Mouse (Mus musculus) urinary bladder, adult 18-20 months (tissue): ENCODE results near the gene G6pc3.

ENCODE experiments used
- DNase-seq, 2 experiments: peaks; one replicate each; pipeline ENCODE4 v3.0.0; 2022; ENCODE audit warnings: low spot score in 2 of 2, mixed read lengths in 2 of 2

Gene G6pc3

GRCm38 (mm10) chr11:102217876-102218430, 28.5 kb downstream of the G6pc3 start:
- DNase-seq: no peak

DNA sequence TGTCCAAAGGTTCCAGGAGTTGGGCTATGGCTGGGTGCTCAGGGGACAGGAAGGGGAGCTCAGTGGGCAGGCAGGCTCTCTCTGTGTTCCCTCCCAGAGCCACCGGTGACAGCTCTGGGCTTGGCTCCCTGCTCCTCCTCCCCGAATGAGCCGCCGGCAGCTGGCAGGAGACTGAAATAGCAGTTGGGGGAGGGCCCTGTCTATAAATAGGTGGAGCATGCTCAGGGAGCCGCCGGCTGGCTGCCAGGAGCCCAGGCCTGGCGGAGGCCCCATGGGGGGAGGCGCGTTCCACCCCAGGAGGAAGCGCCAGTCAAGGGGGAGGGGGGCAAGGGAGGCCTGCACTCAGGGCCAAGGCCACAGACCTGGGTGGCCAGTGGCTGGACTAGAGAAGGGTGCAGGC, 29.4 kb downstream of the G6pc3 start:
- peak; percentile 82 to 92 for DNase-seq

- DNase-seq: no peak
Observed at GRCm38 (mm10) chr11:102219247-102219993, 30.0 kb downstream of the G6pc3 start.

DNA sequence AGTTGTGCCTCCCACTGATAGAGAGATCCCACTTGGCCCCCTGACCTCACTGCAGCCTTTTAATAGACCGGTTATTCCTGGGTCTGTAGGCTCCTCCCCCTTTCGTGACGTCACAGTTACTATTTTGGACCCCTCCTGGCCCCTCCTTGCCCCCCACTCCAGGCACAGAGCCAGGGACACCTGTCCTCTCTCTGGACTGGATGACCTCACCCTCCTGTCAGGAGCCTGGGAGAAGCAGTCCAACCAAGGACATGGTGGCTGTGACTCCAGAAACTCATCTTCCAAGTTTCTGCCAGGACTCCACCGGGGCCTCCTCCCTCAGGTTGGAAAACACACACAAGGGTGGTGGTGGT, 30.6 kb downstream of the G6pc3 start:
- no peak for DNase-seq

DNA sequence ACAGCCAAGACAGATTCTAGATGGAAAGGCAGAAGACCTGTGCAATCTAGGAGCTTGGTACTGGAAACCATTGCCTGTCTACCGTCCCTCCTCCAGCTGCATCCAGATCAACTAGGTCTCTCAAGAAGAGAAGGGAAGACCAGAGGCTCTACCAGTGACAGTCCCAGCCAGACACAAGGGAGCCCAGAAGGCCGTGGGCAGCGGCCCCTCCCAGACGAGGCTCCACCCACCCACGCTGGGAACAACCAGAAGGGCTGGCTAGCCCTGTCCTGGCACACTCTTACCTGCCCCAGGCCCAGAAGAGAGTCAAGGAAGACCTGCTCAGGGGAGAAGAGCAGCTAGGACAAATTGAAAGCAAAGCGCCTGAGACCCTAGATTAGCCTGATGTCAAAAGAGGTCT, 31.0 kb downstream of the G6pc3 start:
- no peak for DNase-seq

- DNase-seq: no peak
Observed at GRCm38 (mm10) chr11:102221243-102221953, 32.0 kb downstream of the G6pc3 start.

DNA sequence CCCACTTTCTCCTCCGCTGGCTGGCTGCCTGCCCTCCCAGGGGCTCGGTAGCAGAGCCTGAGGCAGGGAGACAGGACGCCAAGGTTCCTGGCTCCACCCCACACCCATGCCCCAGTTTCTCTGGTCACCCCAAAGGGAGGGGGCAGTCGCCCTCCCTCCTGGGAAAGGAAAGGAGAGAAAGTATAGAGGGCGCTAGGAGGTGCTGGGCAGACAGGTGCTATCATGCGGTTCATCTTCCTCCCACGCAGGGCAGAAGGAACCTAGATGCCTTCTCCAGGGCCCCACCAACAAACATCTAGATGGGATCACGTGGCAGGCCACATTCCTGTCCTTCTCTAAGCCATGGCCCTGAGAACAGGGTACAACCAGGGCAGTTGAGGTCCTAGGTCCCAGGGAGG, 32.5 kb downstream of the G6pc3 start:
- DNase-seq: peak in 1 of 2 experiments; percentile 39

DNA sequence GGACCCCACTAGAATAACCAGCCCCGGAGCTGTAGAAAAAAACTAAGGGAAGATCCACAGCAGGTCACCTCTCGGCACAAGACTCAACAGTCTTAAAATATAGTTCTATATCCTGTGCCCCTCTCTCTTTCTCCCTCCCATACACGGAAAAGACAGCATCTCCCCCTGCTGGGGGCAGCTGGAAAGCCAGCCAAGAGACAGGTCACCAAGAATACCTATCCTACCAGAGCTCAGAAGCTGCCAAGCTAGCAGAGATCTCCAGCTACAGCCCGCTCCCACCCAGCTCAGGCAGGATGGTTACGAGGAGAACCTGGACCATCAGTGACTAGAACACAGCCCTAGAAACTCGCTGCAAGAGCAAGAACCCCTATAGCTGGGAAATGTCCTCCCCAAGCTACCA, 33.7 kb downstream of the G6pc3 start:
- no peak for DNase-seq

GRCm38 (mm10) chr11:102224686-102225085, 35.3 kb downstream of the G6pc3 start:
- DNase-seq: no peak

DNA sequence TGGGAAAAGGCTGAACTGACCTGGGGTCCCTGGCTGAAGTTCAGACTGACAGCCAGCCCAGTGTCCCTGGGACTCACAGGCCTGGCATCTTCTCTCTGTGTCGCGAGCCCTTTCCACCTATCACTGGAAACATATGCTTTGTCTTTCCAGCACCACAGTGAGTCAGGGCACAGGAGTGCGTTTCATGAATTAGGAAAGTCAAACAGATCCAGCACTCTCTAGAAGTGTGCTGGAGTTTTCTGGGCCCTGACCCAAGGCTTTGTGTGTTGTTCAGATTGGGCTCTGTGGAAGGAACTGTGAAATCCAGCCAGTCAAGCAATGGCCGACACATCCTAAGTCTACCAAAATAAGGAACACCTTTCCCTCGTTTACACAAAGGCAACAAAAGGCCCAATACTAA, 35.8 kb downstream of the G6pc3 start:
- DNase-seq: no peak

GRCm38 (mm10) chr11:102226067-102226978, 36.9 kb downstream of the G6pc3 start:
- no peak for DNase-seq

DNA sequence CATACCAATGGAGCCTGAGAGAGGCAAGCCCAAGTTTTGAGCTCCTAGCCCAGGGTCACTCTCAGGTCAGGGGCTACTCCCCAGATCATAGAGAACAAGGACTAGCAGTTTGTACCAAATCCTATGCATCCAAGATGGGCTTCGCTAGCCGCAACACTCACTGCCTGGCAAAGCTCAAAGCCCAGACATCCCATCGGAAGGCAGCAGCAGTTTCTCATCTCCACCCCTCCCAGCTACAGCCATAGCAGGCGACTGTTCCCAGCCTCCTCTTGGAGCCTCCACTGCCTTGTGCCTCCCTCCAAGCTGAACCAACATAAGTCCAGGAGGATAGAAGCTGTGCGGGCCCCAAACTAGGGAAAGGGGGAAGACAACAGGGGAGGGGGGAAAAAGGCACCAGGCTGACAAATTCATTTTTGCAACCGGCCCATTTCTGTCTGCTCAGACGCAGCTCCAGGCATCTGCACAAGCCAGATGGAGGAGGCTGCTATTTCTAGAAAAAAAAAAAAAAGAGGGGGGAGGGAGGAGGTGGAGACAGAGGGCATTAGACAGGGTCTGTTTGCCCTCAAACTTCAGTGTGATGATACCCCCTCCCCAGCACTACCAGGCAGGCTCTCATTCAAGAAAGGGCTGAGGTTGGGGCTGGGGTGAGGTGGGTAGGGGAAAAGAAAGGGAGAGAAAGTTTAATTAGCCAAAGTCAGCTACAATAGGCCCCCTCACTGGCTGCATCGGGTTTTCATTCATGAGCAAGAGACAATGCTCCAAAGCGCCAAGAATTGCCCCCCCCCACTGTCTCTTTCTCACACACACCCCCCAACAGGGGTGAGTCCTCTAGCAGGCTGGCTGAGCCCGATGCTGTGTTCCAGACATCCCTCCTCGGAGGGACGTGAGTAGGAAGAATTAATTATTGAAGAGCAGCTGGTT, 38.1 kb downstream of the G6pc3 start:
- no peak for DNase-seq

DNA sequence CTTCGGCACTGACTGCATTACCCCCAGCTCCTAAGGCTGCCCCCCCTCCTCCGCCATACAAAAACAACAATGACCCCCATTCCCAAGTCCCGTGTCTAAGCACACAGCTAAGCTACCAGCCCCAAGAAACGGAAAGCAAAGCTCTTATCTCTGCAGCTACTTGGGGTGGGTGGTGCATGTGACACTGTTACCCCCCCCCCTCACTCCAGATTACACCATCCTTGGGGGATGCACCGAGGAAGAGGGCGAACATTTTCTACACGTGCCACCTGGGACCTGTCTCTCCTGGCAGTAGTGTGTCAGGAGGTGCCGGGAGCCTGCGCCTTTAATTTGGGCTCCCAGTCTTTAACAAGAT, 38.7 kb downstream of the G6pc3 start:
- DNase-seq: no peak

DNA sequence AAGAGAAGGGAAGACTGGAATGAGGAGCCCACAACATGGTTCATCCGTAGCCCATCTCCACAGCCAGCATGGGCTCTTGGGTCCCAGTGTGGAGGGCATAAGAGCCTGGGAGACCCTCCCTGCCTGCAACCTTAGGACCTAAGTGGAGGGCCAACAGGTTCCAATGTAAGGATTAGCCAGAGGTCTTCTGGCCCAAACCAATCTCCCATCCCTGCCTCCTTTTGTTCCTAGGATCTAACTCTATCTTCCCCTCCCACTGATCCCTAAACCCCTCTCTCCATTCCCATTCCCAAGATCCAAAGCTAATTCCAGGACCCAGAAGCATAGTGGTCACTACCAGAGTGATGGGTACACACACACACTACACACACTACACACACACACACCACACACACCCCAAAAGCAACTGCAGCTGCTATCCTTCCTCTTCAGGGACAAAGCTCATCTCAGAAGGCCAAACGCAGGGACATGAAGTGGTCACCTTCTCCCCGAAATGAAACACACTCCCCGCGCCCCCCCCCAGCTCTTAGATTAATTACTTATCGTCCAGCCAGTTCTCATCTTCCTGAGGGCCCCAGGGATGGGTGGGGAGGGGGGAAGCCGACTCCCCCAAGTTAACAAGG, 39.3 kb downstream of the G6pc3 start:
- DNase-seq: no peak

DNA sequence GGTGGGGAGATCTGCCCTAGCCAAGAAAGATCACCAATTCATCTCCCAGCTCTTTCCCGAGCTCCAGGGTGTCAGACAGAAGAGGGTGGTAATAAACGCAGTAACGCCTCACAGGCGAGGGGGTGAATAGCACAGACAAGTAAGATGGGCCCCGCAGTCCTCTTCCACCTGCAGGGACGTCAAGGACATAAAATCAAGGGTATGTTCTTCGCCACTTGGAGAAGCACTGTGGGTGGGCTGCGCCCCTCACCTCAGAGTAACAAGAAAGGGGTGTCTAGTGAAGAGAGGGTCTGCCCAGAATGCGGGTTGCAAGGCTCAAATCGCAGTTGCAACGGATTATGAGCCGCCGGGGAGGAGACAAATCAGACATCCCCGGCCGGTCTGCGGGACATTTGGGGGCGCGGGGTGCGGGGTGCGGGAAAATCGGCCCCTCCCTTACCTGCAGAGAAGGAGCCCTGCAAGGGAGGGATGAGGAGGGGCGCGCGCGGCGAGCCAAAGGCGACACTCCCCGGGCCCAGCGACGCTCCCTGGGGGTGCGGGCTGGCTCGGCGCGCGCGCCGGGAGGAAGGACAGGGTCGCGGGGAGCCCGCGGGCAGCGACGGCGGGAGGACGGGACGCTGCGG, 40.0 kb downstream of the G6pc3 start:
- DNase-seq: no peak

GRCm38 (mm10) chr11:102230006-102230741, 40.8 kb downstream of the G6pc3 start, which contains the start of gene Hdac5:
Hdac5 (minus strand) TSS chr11:102230166.
- DNase-seq: peak; percentile 93 to 98

GRCm38 (mm10) chr11:102236022-102236421, 46.6 kb downstream of the G6pc3 start:
- DNase-seq: no peak

GRCm38 (mm10) chr11:102240636-102241035, 51.2 kb downstream of the G6pc3 start:
- DNase-seq: no peak

DNA sequence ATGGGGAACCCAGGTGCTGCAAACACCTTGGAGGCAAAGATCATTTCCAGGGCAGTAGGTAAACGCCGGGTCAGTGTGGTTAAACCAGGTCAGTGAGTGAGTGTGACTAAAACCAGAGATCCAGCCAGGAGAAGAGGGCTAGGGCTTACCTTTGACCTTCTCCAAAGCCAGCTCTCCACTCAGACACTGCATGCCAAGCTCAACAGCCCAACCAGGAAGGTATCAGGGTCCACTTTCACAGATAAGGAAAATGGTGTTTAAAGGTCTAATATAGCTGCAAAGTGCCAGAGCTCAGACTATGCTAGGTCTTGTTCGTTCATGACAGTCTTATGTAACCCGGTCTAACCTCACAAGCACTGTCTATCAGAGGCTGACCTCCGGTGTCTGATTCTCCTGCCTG, 51.8 kb downstream of the G6pc3 start:
- no peak for DNase-seq
